Mouse (Mus musculus) liver, embryonic 14.5 days (tissue): ENCODE measurements around the gene Bdnf. TPM values are rescaled to one million over a fixed set of nuclear protein-coding genes. Genes with fewer than 3 reads are reported as not detected.

ENCODE experiments used
- ATAC-seq: fragments of 200-750 bp; cut with Nextera tagmentation; 2 replicates; pipeline ENCODE4 v1.8.0; 2017; ENCODE audit warnings: moderate number of reproducible peaks, mild to moderate bottlenecking, moderate library complexity; ENCODE audit not compliant: insufficient read depth
- DNase-seq, 3 experiments: peaks; one replicate each; pipeline ENCODE4 v3.0.0-alpha.2; 2012 to 2013; ENCODE audit warnings: low read depth in 3 of 3, low spot score in 3 of 3
- H3K27ac ChIP-seq: fragments of 300-500 bp; sonication (generic); 2 replicates; pipeline ENCODE4 v1.5.1; 2014; ENCODE audit warnings: moderate library complexity, mild to moderate bottlenecking, control low read depth, inconsistent platforms
- H3K27me3 ChIP-seq: fragments of 300-500 bp; sonication (generic); 2 replicates; pipeline ENCODE4 v1.6.1; 2014; ENCODE audit warnings: mild to moderate bottlenecking, low read length, moderate library complexity; ENCODE audit not compliant: control insufficient read depth, insufficient read depth
- H3K36me3 ChIP-seq: fragments of 300-500 bp; sonication (generic); replicated peaks from 2 replicates; pipeline ENCODE4 v1.6.1; 2014; ENCODE audit warnings: low read depth; ENCODE audit not compliant: control insufficient read depth, insufficient read depth
- H3K4me1 ChIP-seq, 2 experiments: fragments of 200-500 bp in 1 of 2; fragments of 300-500 bp in 1 of 2; sonication (generic) in 1 of 2; replicated peaks; 2 replicates each; pipeline ENCODE4 v1.6.1; 2012 to 2014; ENCODE audit warnings: antibody characterized with exemption in 1 of 2, inconsistent platforms in 1 of 2, low read length in 1 of 2; ENCODE audit not compliant: control insufficient read depth in 2 of 2, insufficient read depth in 2 of 2
- H3K4me2 ChIP-seq: fragments of 300-500 bp; sonication (generic); 2 replicates; pipeline ENCODE4 v1.6.1; 2014; ENCODE audit warnings: low read depth, mild to moderate bottlenecking, control low read depth, moderate library complexity
- H3K4me3 ChIP-seq, 2 experiments: fragments of 200-500 bp in 1 of 2; fragments of 300-500 bp in 1 of 2; sonication (generic) in 1 of 2; 2 replicates each; pipeline ENCODE4 v1.5.1; 2012 to 2014; ENCODE audit warnings: low read depth in 2 of 2, low read length in 2 of 2, mild to moderate bottlenecking in 2 of 2, control low read depth in 1 of 2, inconsistent platforms in 1 of 2, moderate library complexity in 1 of 2; ENCODE audit not compliant: insufficient read depth in 1 of 2
- H3K9ac ChIP-seq: fragments of 300-500 bp; sonication (generic); replicated peaks from 2 replicates; pipeline ENCODE4 v1.6.1; 2014; ENCODE audit warnings: mild to moderate bottlenecking, control low read depth, moderate library complexity
- H3K9me3 ChIP-seq: fragments of 300-500 bp; sonication (generic); 2 replicates; pipeline ENCODE4 v1.6.1; 2016; ENCODE audit warnings: low read length, mixed read lengths; ENCODE audit not compliant: control insufficient read depth
- CTCF ChIP-seq: IDR thresholded peaks from 2 replicates; pipeline ENCODE4 v1.5.1; 2016; ENCODE audit warnings: antibody characterized with exemption, low read depth, control low read depth
- EP300 ChIP-seq: IDR thresholded peaks from 2 replicates; pipeline ENCODE4 v1.6.1; 2016; ENCODE audit warnings: antibody characterized with exemption, low read depth
- WGBS: fragments of 180-500 bp; shearing (Covaris S2); extraction: QIAGEN DNeasy Blood & Tissue Kit; methylation state at CpG from one replicate; pipeline ENCODE4 v1.1.7; 2014; ENCODE audit not compliant: insufficient replicate concordance; 5-methylcytosine and 5-hydroxymethylcytosine counted together
- polyA plus RNA-seq, 2 experiments: library from polyadenylated mRNA; depleted of rRNA in 1 of 2; stranded (reverse) in 1 of 2; unstranded in 1 of 2; fragments of >200 nt; fragmentation: Nextera tagmentation in 1 of 2; extraction: Ambion mirVana in 1 of 2; gene quantifications; 2 replicates each; pipeline versions ENCODE4 v1.2.1 to v1.2.3; 2012 to 2014

Bdnf gene
- polyA plus RNA-seq, 2 experiments: 0.04 to 0.06 TPM

DNA sequence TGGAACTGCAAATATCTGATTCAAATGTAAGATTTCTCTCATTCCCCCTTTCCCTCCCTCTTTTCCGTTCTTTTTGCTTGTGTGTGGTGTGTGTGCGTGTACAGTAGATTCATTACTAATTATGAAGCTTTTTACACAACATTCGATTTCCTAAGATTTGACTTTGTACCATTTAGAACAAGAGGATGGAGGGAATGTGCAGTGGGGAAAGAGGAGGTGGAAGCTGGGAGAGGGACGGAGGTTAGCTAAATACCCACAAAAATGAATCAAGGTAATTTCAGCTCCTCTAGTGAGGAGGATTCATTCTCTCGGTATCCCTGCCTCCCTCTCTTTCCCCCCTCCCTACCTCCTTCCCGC is 2.1 kb downstream of the Bdnf start:
- Histone ChIP-seq H3K27me3 (peaks cover 51% of the 10 kb centered on the region), H3K4me2 (no peak overlapping the region), H3K4me3 (no peak overlapping the region), H3K9me3 (no peaks in the 10 kb centered on the region), H3K27ac (no peak overlapping the region), H3K9ac (no peak overlapping the region), H3K4me1 (no peaks in the 10 kb centered on the region), H3K36me3 (no peaks in the 10 kb centered on the region)
- TF ChIP-seq EP300 (no peak), CTCF (no peak)
- DNase-seq (no peak), ATAC-seq (no peak)
- WGBS: 8% methylated on average over 6 of the region's 6 CpGs

DNA sequence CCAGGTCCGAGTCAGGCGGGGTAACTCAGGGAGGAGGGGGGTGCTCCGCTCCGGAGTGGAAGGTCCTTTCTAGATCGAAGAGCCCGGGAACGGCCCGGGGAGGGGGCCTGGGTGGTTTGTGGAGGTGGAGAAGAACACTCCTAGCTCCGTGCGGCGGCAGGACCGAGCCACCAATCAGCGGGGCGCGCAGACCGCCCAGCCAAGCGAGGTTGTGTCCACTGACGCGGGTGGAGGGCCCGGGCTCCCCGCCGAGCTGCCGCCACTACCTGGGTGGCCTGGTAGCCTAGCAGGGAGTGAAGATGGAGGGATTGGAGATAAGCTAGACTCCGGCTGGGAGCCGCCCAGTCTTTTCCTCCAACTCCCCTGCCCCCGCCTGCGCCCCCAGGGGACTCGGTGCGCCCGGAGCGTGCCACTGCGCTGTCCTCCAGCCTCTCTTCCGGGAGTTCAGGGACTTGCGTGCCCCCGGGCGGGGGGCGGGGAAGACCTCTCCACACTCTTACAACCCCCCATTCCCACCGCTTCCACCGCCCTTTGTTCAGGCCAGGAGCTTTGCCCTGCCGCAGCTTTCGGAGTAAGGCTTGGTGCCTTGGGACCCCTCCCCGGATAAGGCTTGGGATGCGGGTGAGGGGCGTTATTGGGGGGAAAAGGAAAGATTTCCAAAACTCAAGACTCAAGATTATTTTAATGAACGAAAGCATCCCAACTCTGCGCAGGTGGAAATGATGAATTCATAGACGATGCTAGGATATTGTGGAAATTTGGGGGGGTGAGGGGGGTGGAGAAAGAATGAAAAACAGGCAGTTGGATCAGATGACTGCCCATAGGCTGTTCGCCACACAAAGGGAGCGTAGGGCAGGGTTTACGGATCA is 3.0 kb downstream of the Bdnf start:
- Histone ChIP-seq H3K4me2 (peak overlapping the region; percentile 29; the same call in 1 of the 2 replicates), H3K4me3 (no peak overlapping the region), H3K9ac (no peak overlapping the region), H3K9me3 (no peaks in the 10 kb centered on the region), H3K27me3 (peaks cover 51% of the 10 kb centered on the region), H3K27ac (no peak overlapping the region), H3K36me3 (no peaks in the 10 kb centered on the region), H3K4me1 (no peaks in the 10 kb centered on the region)
- 1% methylated on average over 49 of the region's 50 CpGs for WGBS
- ATAC-seq (no peak), DNase-seq (no peak)
- no peak for TF ChIP-seq CTCF
- no peak for TF ChIP-seq EP300

DNA sequence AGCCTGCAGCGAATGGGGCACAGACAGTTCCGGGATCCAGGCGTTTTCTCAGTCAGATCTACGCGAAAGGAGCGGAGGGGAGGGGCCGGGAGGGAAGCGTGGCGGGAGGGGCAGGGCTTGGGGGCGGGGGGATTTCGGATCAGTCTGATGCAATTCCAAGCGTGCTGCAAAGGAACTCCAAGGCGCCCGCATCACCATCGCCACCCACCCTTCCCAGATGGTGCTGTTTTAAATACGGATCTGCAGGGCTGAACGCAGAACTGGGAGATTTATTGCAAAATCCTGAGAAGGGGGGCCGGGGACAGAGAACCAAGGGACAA is 3.5 kb downstream of the Bdnf start:
- ATAC-seq: no peak

GRCm38 (mm10) chr2:109678454-109678853 is 4.0 kb downstream of the Bdnf start:
- peaks cover 47% of the 10 kb centered on the region for H3K27me3 ChIP-seq
- WGBS: 5% methylated on average over 8 of the region's 8 CpGs

More for the DNA sequence above, 3.5 kb downstream of the Bdnf start:
- peak overlapping the region in 1 of 2 experiments; percentile 27; a peak in 1 of 4 replicates for H3K4me3 ChIP-seq
- peak overlapping the region; percentile 29; the same call in 1 of the 2 replicates for H3K4me2 ChIP-seq
- no peak overlapping the region for H3K9ac ChIP-seq
- TF ChIP-seq CTCF (no peak), EP300 (no peak)
- no peaks in the 10 kb centered on the region for H3K36me3 ChIP-seq
- 1% methylated on average over 18 of the region's 18 CpGs for WGBS
- peaks cover 51% of the 10 kb centered on the region for H3K27me3 ChIP-seq
- H3K27ac ChIP-seq: no peak overlapping the region
- DNase-seq: no peak
- H3K4me1 ChIP-seq: no peaks in the 10 kb centered on the region
- H3K9me3 ChIP-seq: no peaks in the 10 kb centered on the region

GRCm38 (mm10) chr2:109679446-109679845 is 4.9 kb downstream of the Bdnf start:
- Histone ChIP-seq H3K9me3 (no peaks in the 10 kb centered on the region), H3K27ac (no peak overlapping the region), H3K9ac (no peak overlapping the region), H3K27me3 (peaks cover 39% of the 10 kb centered on the region), H3K4me1 (no peaks in the 10 kb centered on the region), H3K4me2 (no peak overlapping the region), H3K36me3 (no peaks in the 10 kb centered on the region), H3K4me3 (no peak overlapping the region)
- no peak for DNase-seq
- 38% methylated on average over 2 of the region's 2 CpGs for WGBS
- TF ChIP-seq CTCF: no peak
- TF ChIP-seq EP300: no peak
- ATAC-seq: no peak

More at GRCm38 (mm10) chr2:109678454-109678853, 4.0 kb downstream of the Bdnf start:
- Histone ChIP-seq H3K9ac (no peak overlapping the region), H3K4me3 (no peak overlapping the region), H3K4me1 (no peaks in the 10 kb centered on the region), H3K27ac (no peak overlapping the region), H3K9me3 (no peaks in the 10 kb centered on the region), H3K4me2 (peak overlapping the region; percentile 29; the same call in 1 of the 2 replicates), H3K36me3 (no peaks in the 10 kb centered on the region)
- TF ChIP-seq EP300 (no peak), CTCF (no peak)
- DNase-seq: no peak
- ATAC-seq: no peak
